In the genomic region with DNA sequence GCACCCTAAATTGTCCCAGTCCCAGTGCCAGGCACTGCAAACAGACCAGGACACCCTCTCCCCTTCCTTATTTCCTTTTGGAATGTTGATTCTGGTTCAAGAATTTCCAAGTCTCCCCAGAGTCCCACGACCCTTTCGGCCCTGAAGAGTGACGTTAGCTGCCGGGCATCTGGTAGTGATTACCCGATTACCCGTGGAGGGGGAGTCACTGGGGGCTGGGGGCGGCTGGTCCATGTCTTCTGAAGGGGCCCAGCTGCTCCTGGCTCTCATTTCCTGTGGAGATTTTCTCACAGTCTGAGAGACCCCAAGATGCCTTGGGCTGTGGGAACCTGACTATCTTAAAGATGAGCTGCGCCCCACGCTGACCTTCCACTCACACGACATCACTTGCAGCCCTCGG, we compare ENCODE assay signal across 10 mouse cellular contexts. TPM values are rescaled to one million over a fixed set of nuclear protein-coding genes. Genes with fewer than 3 reads are reported as not detected.
DNase-seq lines count a peak whose midpoint lies in the region; ATAC-seq and TF ChIP-seq lines count a peak whose summit lies in the region.
"Had no signal": no experiment of that assay in that cellular context is flagged by ENCODE, and none has a peak within 500 bp of the region (broad histone marks: within the 10 kb centered on the region; RNA-seq: fewer than 3 reads in every experiment).

No protein-coding gene starts in this region.

- peak overlapping the region; percentile 17; the same call in 1 of the 2 replicates for H3K9ac ChIP-seq in neural tube, embryonic 13.5 days

- peaks cover 25% of the 10 kb centered on the region for H3K4me1 ChIP-seq in lung, adult 2 months (ENCODE audit: control insufficient read depth, insufficient read depth, low read length)
- peaks cover 75% of the 10 kb centered on the region for H3K4me1 ChIP-seq in limb, embryonic 10.5 days
- H3K4me1 ChIP-seq in neural tube, embryonic 13.5 days (replicated peaks): peaks cover 25% of the 10 kb centered on the region

- WGBS in lung, adult 2 months: 21% methylated on average over 11 of the region's 11 CpGs
- 12% methylated on average over 11 of the region's 11 CpGs for WGBS in limb, embryonic 10.5 days
- 45% methylated on average over 11 of the region's 11 CpGs for WGBS in neural tube, embryonic 13.5 days

- DNase-seq in lung, adult 2 months: no peak
- DNase-seq in lung, adult 18-20 months: no peak
- peak; percentile 76 for DNase-seq in forelimb bud, embryonic 11.5 days (ENCODE audit: low read depth, low spot score)
- DNase-seq in limb, embryonic 10.5 days (ENCODE audit: low spot score): peak; percentile 85
- DNase-seq in frontal cortex, postnatal 14 days (ENCODE audit: low spot score in 2 of 2): no peak
- no peak for DNase-seq in urinary bladder, postnatal 4 days (ENCODE audit: low spot score in 2 of 2)
- DNase-seq: cerebellum, adult 11 months had no signal

- no peaks in the 10 kb centered on the region for H3K36me3 ChIP-seq in limb, embryonic 10.5 days
- H3K36me3 ChIP-seq in neural tube, embryonic 13.5 days: no peaks in the 10 kb centered on the region

- no peaks in the 10 kb centered on the region for H3K9me3 ChIP-seq in limb, embryonic 10.5 days (replicated peaks)
- no peaks in the 10 kb centered on the region for H3K9me3 ChIP-seq in neural tube, embryonic 13.5 days

- H3K27ac ChIP-seq in limb, embryonic 10.5 days: peak overlapping the region; percentile 82
- H3K27ac ChIP-seq in neural tube, embryonic 13.5 days (replicated peaks): 0 out of 2 replicates have a peak overlapping the region, but pooled peaks have one; percentile 28

- no peak for TF ChIP-seq CTCF in lung, adult 2 months (IDR thresholded peaks at IDR 0.05; ENCODE audit: insufficient read depth, low read length)

- no peak for ATAC-seq in neural tube, embryonic 13.5 days (ENCODE audit: low read depth)
- no peak for ATAC-seq in CD4-positive, CD25-positive, alpha-beta regulatory T cell, adult 4 months

- no peaks in the 10 kb centered on the region for H3K27me3 ChIP-seq in limb, embryonic 10.5 days (ENCODE audit: low read depth, poor library complexity, severe bottlenecking)
- H3K27me3 ChIP-seq in neural tube, embryonic 13.5 days: no peaks in the 10 kb centered on the region

- H3K4me3 ChIP-seq in lung, adult 2 months (replicated peaks; ENCODE audit: extremely low read depth, low read depth, low read length): peak overlapping the region; percentile 13
- peak overlapping the region; percentile 35 for H3K4me3 ChIP-seq in limb, embryonic 10.5 days
- no peak overlapping the region for H3K4me3 ChIP-seq in neural tube, embryonic 13.5 days

- no peak for TF ChIP-seq POLR2A in lung, adult 2 months (IDR thresholded peaks at IDR 0.05; ENCODE audit: borderline replicate concordance, extremely low read depth, low read depth, low read length)

- peak overlapping the region; percentile 54; the same call in 1 of the 2 replicates for H3K4me2 ChIP-seq in neural tube, embryonic 13.5 days

RNA-seq across cellular contexts. Expression of a gene that starts 10.0 kb away (rescaled TPM):
- polyA plus RNA-seq in lung, adult 2 months (2012; rRNA removed): 0.18 and 0.41 TPM in 2 replicates
- 0.14 TPM in 1 of 2 replicates, not detected in the other for polyA plus RNA-seq in limb, embryonic 10.5 days (2016; fragmentation: Nextera tagmentation; extraction: Ambion mirVana)
- polyA plus RNA-seq in neural tube, embryonic 13.5 days (2015; fragmentation: Nextera tagmentation; extraction: Ambion mirVana): 3.2 and 4.0 TPM in 2 replicates
- polyA plus RNA-seq in CD4-positive, CD25-positive, alpha-beta regulatory T cell, adult 4 months (2017; shearing (Covaris generic)): under 1 TPM in 1 of 2 experiments, not detected in 1; 0.58 TPM
- polyA plus RNA-seq: small intestine, adult 2 months had no signal

RNA-seq across cellular contexts. Expression of a gene that starts 10.0 kb away (rescaled TPM):
- 167 and 260 TPM in 2 replicates for polyA plus RNA-seq in lung, adult 2 months (2012; rRNA removed)
- polyA plus RNA-seq in limb, embryonic 10.5 days (2016; fragmentation: Nextera tagmentation; extraction: Ambion mirVana): 16.2 and 20.9 TPM in 2 replicates
- polyA plus RNA-seq in neural tube, embryonic 13.5 days (2015; fragmentation: Nextera tagmentation; extraction: Ambion mirVana): 42.5 and 51.4 TPM in 2 replicates
- 10 to 100 TPM; 54.0 to 90.6 TPM for polyA plus RNA-seq in CD4-positive, CD25-positive, alpha-beta regulatory T cell, adult 4 months (2017; shearing (Covaris generic))

RNA-seq across cellular contexts. Expression of a gene that starts 18.0 kb away (rescaled TPM):
- 103 and 137 TPM in 2 replicates for polyA plus RNA-seq in lung, adult 2 months (2012; rRNA removed)
- 156 and 160 TPM in 2 replicates for polyA plus RNA-seq in limb, embryonic 10.5 days (2016; fragmentation: Nextera tagmentation; extraction: Ambion mirVana)
- polyA plus RNA-seq in neural tube, embryonic 13.5 days (2015; fragmentation: Nextera tagmentation; extraction: Ambion mirVana): 72.2 and 74.6 TPM in 2 replicates
- polyA plus RNA-seq in CD4-positive, CD25-positive, alpha-beta regulatory T cell, adult 4 months (2017; shearing (Covaris generic)): 10 to 100 TPM; 16.3 to 22.9 TPM

RNA-seq across cellular contexts. Expression of a gene that starts 26.2 kb away (rescaled TPM):
- 65.3 and 67.8 TPM in 2 replicates for polyA plus RNA-seq in lung, adult 2 months (2012; rRNA removed)
- polyA plus RNA-seq in limb, embryonic 10.5 days (2016; fragmentation: Nextera tagmentation; extraction: Ambion mirVana): 52.9 and 61.1 TPM in 2 replicates
- polyA plus RNA-seq in neural tube, embryonic 13.5 days (2015; fragmentation: Nextera tagmentation; extraction: Ambion mirVana): 53.2 and 55.8 TPM in 2 replicates
- 10 to 100 TPM; 64.5 to 84.5 TPM for polyA plus RNA-seq in CD4-positive, CD25-positive, alpha-beta regulatory T cell, adult 4 months (2017; shearing (Covaris generic))

RNA-seq across cellular contexts. Expression of a gene that starts 26.9 kb away (rescaled TPM):
- polyA plus RNA-seq in lung, adult 2 months (2012; rRNA removed): 42.1 and 42.3 TPM in 2 replicates
- polyA plus RNA-seq in limb, embryonic 10.5 days (2016; fragmentation: Nextera tagmentation; extraction: Ambion mirVana): 31.6 and 35.4 TPM in 2 replicates
- 14.3 and 14.7 TPM in 2 replicates for polyA plus RNA-seq in neural tube, embryonic 13.5 days (2015; fragmentation: Nextera tagmentation; extraction: Ambion mirVana)
- polyA plus RNA-seq in CD4-positive, CD25-positive, alpha-beta regulatory T cell, adult 4 months (2017; shearing (Covaris generic)): 10 to 100 TPM in 1 of 2 experiments, 1 to 10 TPM in 1; 9.4 to 12.5 TPM

Comparison
In these comparisons a context has a peak if more than half of its experiments do, and no peak if none do; other contexts are left out.
1. DNase-seq: peak in forelimb bud, embryonic 11.5 days (single experiment) and limb, embryonic 10.5 days (single experiment); none in lung, adult 2 months (single experiment), lung, adult 18-20 months (0 of 2), frontal cortex, postnatal 14 days (0 of 2) and urinary bladder, postnatal 4 days (0 of 2).